Mouse (Mus musculus): ENCODE measurements around the gene Fbxw2.
"Not testable (repeated sequence)": the region's sequence is repeated elsewhere in the genome, so short reads cannot be mapped to it uniquely, and the experiment has no call there.

The Fbxw2 gene

GRCm38 (mm10) chr2:34810775-34811174 is 15.3 kb downstream of the Fbxw2 start:
- DNase-seq, result no peak

- DNase-seq, result no peak
Observed at GRCm38 (mm10) chr2:34809568-34809967, 16.5 kb downstream of the Fbxw2 start.

GRCm38 (mm10) chr2:34808057-34808456 is 18.1 kb downstream of the Fbxw2 start:
- no peak for DNase-seq

GRCm38 (mm10) chr2:34805364-34805950 is 20.7 kb downstream of the Fbxw2 start:
- DNase-seq, result no peak

- no peak for DNase-seq
Observed at GRCm38 (mm10) chr2:34804815-34805214, 21.3 kb downstream of the Fbxw2 start.

GRCm38 (mm10) chr2:34804172-34804571 is 21.9 kb downstream of the Fbxw2 start:
- no peak for DNase-seq

- no peak for DNase-seq
Observed at GRCm38 (mm10) chr2:34803746-34804145, 22.4 kb downstream of the Fbxw2 start.

- peak in 1 of 2 experiments; percentile 21 for DNase-seq
Observed at GRCm38 (mm10) chr2:34802565-34803245, 23.4 kb downstream of the Fbxw2 start.

- peak; percentile 96 for DNase-seq
Observed at GRCm38 (mm10) chr2:34801516-34802482, 24.3 kb downstream of the Fbxw2 start.

GRCm38 (mm10) chr2:34800371-34800770 is 25.7 kb downstream of the Fbxw2 start:
- no peak for DNase-seq

- peak; percentile 72 to 78 for DNase-seq
Observed at GRCm38 (mm10) chr2:34799357-34800256, 26.5 kb downstream of the Fbxw2 start, which contains the start of gene Rabepk. TSS of gene Rabepk (minus strand) at chr2:34799912.

GRCm38 (mm10) chr2:34795426-34795825 is 30.7 kb downstream of the Fbxw2 start:
- no peak for DNase-seq

- DNase-seq, result no peak
Observed at GRCm38 (mm10) chr2:34794511-34794910, 31.6 kb downstream of the Fbxw2 start.

GRCm38 (mm10) chr2:34792543-34792942 is 33.6 kb downstream of the Fbxw2 start:
- not testable (repeated sequence) for DNase-seq

- DNase-seq, result no peak
Observed at GRCm38 (mm10) chr2:34790282-34790681, 35.8 kb downstream of the Fbxw2 start.

- DNase-seq, result peak; percentile 23 to 37
Observed at GRCm38 (mm10) chr2:34784085-34784484, 42.0 kb downstream of the Fbxw2 start.

- no peak for DNase-seq
Observed at GRCm38 (mm10) chr2:34783064-34784020, 42.8 kb downstream of the Fbxw2 start.

- DNase-seq, result no peak
Observed at GRCm38 (mm10) chr2:34777237-34777868, 48.8 kb downstream of the Fbxw2 start.

GRCm38 (mm10) chr2:34774493-34774892 is 51.6 kb downstream of the Fbxw2 start:
- no peak for DNase-seq

GRCm38 (mm10) chr2:34773673-34774072 is 52.4 kb downstream of the Fbxw2 start:
- no peak for DNase-seq

All from cerebellum, postnatal 36 days (tissue).